Mouse (Mus musculus): ENCODE data around the gene Runx2.

- TF ChIP-seq CTCF (IDR thresholded peaks at IDR 0.05; ENCODE audit: control insufficient read depth, insufficient read depth, low read length), result no peak
- TF ChIP-seq POLR2A (IDR thresholded peaks at IDR 0.05; ENCODE audit: borderline replicate concordance, control insufficient read depth, low read depth, low read length), result no peak
These were observed 291.7 kb downstream of the Runx2 start for GRCm38 (mm10) chr17:44522906-44523305.
